Mouse (Mus musculus): Measurements from ENCODE around the gene Afg3l1.
"Not testable (repeated sequence)": the region's sequence is repeated elsewhere in the genome, so short reads cannot be mapped to it uniquely, and the experiment has no call there.

Gene Afg3l1

GRCm38 (mm10) chr8:123467476-123467875, 10.2 kb upstream of the Afg3l1 start:
- no peak for DNase-seq (ENCODE audit: low spot score)

GRCm38 (mm10) chr8:123472991-123473390, 4.7 kb upstream of the Afg3l1 start:
- not testable (repeated sequence) for DNase-seq (ENCODE audit: low spot score)

GRCm38 (mm10) chr8:123474549-123474948, 3.2 kb upstream of the Afg3l1 start:
- DNase-seq (ENCODE audit: low spot score): not testable (repeated sequence)

DNA sequence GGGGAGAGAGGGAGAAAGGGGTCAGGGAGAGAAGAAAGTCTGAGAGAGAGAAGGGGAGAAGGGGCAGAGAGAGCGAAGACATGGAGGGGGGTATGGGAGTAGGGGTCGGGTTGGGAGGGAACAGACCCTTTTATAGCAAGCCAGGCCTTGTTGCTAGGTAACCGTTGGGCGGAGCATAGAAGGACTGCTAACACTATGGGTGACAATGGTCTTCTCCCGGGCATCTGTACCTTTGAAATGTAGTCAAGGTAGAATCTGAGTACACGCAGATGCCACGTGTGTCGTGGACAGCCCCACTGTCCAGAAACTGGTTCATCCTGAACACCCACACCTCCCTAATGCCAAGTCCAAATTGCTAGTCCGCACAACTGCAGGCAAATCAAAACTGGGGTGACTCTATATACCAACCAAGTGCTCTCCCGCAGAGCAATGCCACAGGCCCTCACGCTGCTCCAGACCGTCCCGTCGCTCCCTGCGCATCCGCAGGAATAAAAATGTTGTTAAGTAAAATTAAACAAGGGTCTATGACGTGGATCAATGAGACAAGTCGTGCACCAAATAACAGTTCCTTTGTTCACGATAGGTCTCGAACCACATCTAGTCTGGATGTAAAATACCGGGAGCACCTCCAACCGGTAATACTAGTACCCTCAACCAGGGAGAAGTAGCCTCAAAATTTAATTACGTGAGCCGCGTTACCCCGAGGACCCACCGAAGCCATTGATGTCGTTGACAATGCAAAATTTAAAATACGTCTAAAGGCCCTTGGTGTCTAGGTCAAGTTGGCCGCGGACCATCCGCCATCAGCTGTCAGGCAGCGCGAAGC, 579 bp upstream of the Afg3l1 start:
- DNase-seq (ENCODE audit: low spot score): peak; percentile 1

DNA sequence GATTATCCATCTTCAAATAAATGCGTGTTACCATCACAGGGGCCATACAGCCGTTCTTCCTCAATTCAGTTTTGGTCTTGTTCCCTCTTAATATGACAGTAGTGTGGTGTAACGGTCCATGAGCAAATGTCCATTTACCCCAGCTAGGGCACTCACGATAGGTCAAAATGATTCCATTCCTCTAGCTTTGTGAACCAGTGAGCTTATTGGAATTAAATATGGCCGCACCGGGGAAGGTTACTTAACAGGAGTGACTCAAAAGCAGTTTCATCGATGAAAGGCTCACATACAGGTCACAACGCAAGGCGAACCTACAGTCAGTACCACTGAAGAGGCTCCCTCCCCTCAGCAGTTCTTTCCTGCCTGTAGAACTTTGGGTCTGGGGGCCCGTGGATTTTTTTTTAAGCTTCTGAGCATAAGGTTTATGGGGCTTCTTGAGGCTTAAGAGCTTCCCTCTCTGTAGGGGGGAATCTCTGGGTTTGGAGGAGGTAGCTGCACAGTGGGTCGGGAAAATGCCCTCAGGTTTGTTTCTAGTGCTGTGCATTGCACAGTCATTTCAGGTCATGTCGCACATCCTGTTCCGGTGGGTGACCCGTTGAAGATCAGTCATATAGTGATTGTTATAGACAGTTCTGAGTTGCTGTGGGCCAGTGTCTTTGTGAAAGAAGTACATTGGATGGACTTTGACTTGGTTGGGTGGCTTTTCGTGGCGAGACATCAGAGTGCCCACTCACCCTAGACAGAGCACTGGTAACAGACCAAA, 934 bp downstream of the Afg3l1 start:
- DNase-seq (ENCODE audit: low spot score): peak; percentile 4

- DNase-seq (ENCODE audit: low spot score): no peak
These were observed 4.9 kb downstream of the Afg3l1 start for GRCm38 (mm10) chr8:123482627-123483026.

- peak; percentile 17 for DNase-seq (ENCODE audit: low spot score)
These were observed 13.8 kb downstream of the Afg3l1 start for GRCm38 (mm10) chr8:123491280-123492075.

DNA sequence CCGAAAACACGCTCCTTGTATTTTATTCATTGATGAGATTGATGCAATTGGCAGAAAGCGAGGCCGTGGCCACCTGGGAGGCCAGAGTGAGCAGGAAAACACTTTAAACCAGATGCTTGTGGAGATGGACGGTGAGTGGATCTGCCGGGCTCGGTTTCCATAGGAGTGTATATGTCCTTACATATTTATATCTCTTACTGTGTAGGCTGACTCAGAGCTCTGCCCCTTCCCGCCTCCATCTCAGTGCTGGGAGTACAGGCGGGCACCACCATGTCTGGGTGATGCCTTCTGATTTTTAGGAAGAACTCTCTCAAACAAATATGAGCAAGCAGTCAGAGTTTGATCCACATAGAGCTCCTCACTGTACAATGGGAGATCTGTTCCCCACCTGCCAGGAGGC, 15.2 kb downstream of the Afg3l1 start:
- no peak for DNase-seq (ENCODE audit: low spot score)

DNA sequence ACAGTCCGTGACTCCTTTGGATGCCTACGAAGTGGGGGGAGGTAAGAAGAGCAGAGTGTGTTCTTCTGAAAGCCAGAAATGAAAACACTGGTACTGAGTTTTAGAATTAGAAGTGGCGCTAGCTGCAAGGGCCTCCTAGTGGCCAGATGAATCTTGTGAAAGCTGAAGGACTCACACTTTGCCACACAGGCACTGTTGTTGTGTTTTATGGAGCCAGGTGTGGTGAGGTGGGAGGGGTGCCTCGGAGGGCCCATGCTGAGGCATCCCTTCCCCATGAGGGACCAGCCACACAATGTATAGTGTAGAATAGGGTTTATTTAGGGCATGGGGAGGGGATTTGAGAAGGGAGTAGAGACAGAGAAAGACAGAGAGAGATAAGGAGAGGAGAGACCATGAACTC, 20.0 kb downstream of the Afg3l1 start:
- no peak for DNase-seq (ENCODE audit: low spot score)

- DNase-seq (ENCODE audit: low spot score): no peak
These were observed 21.3 kb downstream of the Afg3l1 start for GRCm38 (mm10) chr8:123498963-123499362.

DNA sequence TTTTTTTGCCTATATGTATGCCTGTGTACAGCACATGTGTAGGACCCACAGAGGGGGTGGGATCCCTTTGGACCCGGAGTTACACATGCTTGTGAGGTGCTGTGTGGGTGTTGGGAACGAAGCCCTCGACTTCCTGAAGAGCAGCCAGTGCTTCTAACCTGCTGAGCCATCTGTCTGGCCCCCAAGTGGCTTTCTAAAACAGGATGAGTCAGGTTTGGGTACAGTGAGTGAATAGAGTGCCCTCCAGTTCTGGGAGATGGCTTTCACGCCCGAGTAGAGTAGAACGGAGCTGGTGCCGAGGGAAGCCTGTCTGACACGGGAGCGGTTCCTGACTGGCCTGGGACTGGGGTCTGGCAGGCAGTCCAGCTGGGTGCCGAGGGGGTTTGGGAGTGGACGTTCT, 21.9 kb downstream of the Afg3l1 start:
- DNase-seq (ENCODE audit: low spot score): no peak

DNA sequence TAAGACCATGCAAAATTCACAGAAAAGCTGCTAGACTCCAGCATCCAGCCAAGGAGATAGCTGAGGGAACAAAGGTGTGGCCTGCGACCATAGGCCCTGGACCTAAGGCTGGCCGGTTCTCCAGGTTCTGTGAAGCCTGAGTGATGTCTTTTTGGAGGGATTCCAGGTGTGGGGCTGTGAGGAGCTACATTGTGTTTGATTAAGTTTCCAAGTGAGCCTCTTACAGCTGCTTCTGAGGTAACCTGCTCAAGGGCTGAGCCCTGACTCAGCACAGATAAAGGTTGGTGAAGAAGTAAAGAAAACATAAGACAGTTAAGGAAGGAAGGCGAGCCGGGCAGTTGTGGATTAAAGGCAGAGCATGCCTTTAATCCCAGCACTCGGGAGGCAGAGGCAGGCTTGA, 24.5 kb downstream of the Afg3l1 start:
- DNase-seq (ENCODE audit: low spot score): peak; percentile 11

DNA sequence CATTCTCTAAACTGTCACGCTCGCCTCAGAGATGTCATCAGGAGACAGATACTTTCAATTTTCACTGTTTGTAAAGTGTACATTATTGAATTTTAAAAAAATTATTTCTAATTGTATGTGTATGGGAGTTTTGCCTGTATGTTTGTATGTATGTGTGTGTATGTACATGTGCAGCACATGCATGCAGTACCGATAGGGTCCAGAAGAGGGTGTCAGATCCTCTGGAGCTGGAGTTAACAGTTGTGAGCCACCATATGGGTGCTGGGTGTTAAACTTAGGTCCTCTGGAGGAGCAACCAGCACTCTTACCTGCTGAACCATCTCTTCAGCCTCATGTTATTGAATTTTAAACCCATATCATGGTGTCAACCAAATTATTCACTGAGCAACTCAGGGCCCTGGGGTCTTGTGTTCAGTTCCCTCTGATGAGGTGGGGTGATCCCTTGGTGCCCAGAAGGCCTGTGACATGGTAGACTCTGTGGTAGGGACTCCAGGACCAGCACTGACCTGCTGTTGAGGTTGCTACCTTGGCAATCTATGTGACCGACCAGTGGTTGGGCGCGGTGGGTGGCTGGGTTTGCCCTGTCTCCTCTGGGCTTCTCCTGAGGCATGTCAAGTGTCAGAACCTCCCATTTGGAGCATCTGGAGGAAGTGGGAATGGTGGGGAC, 26.2 kb downstream of the Afg3l1 start:
- no peak for DNase-seq (ENCODE audit: low spot score)

- DNase-seq (ENCODE audit: low spot score): no peak
These were observed 27.0 kb downstream of the Afg3l1 start for GRCm38 (mm10) chr8:123504591-123505195.

- DNase-seq (ENCODE audit: low spot score): no peak
These were observed 27.6 kb downstream of the Afg3l1 start for GRCm38 (mm10) chr8:123505267-123505666.

GRCm38 (mm10) chr8:123505695-123506094, 28.0 kb downstream of the Afg3l1 start:
- no peak for DNase-seq (ENCODE audit: low spot score)

GRCm38 (mm10) chr8:123507153-123507552, 29.4 kb downstream of the Afg3l1 start:
- DNase-seq (ENCODE audit: low spot score): no peak

DNA sequence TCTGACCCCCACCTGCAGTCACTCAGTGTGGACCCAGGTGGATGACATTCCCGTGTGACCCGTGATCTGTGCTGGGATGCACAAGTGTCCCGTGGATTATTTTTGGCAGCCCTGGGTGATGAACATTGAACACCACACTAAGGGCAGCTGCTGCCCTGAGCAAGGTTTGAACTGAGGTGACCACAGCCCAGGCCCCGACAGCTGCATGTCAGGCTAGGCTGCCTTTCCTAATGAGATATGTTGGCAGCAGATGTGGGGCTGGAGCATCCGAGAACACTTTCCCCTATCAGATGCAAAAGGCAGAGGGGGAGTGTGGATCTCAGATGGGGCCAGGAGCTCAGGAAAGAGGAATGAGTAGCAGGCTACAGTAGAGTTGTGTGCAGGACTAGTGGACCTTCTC, 33.1 kb downstream of the Afg3l1 start:
- no peak for DNase-seq (ENCODE audit: low spot score)

GRCm38 (mm10) chr8:123514136-123514535, 36.4 kb downstream of the Afg3l1 start:
- DNase-seq (ENCODE audit: low spot score): no peak

DNA sequence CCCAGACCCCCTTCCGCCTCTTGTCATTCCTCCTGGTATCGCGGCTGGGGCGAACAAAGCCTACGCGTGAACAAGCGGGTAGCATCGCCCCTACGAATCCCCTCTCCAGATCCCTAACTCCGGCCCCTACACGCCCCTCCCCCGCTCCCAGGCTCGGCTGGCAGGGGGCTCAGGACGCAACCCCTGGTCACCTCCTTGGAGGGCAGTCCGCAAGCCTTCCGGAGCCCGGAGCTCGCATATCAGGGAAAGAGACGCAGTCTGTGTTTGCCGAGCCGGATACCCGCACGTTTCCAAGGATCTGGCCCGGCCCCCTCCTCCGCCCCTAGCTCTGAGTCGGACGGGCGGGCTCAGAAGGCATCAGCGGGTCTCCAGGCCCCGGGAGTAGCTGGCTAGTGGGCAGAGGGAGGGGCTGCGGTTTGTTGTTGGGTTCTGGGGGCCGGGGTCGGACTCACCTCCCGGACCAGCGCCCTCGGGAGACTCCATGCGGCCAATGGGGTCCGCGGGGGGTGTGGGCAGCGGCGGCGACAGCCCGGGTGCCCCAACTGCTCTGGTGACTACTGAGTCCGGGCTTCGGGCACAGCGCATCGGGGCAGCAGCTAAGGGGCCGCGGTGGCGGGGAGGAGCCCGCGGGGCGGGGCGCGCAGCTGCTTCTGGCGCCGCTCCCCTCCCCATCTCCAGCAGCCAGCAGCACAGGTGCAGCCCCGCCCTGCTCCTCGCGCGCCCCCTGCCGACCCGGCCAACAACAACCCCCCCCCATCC, 37.3 kb downstream of the Afg3l1 start, which contains the start of gene Dbndd1:
Dbndd1 (minus strand) TSS at position 683 of the 759 bp plus-strand sequence.
- no peak for DNase-seq (ENCODE audit: low spot score)

- DNase-seq (ENCODE audit: low spot score): no peak
These were observed 37.8 kb downstream of the Afg3l1 start for GRCm38 (mm10) chr8:123515540-123515897.

Measured in lung, postnatal 25 days (tissue).